Mouse (Mus musculus): ENCODE data around the gene Slc22a1.
"Not testable (repeated sequence)": the region's sequence is repeated elsewhere in the genome, so short reads cannot be mapped to it uniquely, and the experiment has no call there.

The Slc22a1 gene

GRCm38 (mm10) chr17:12684928-12685624 is 9.4 kb upstream of the Slc22a1 start:
- no peak for DNase-seq (ENCODE audit: low read depth, low spot score)

DNA sequence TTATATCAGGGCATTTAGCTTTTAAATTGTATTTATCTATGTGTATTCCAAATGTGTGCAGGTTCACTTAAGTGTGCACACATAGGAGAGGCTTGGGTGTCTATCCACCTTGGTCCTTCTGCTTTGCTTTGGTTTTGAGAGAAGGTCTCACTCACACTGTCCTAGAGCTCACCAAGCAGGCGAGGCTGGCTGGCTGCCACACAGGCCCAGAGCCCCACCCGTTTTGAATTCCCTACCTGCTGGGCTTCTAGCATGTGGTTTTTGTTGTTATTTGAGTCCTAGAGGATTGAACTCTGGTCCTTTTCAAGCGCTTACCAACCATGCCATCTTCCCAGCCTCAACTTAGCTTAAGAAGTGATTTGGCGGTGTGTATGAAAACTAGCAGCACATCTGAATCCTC is 8.8 kb upstream of the Slc22a1 start:
- DNase-seq (ENCODE audit: low read depth, low spot score) = no peak

DNA sequence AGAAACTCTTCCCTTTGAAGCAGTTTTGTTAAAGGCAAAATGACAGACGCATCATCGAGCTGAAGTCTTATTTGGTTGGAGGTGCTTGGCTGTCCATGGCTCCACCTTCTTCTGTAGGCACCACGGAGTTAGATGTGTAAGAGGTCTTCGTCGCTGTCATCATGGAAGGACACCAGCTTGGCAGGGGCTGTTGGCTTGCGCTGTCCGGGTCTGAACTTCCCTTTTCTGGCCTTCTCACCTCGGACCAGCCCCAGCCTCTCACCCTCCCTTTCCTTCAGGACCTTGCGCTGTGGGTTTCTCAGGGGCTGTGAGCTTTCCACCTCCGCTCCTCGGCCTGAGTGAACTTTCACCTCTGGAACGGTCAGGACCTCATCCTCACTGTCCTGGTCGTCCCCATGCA is 8.0 kb upstream of the Slc22a1 start:
- no peak for DNase-seq (ENCODE audit: low read depth, low spot score)

- no peak for DNase-seq (ENCODE audit: low read depth, low spot score)
Measured at GRCm38 (mm10) chr17:12678261-12678660, 2.6 kb upstream of the Slc22a1 start.

DNA sequence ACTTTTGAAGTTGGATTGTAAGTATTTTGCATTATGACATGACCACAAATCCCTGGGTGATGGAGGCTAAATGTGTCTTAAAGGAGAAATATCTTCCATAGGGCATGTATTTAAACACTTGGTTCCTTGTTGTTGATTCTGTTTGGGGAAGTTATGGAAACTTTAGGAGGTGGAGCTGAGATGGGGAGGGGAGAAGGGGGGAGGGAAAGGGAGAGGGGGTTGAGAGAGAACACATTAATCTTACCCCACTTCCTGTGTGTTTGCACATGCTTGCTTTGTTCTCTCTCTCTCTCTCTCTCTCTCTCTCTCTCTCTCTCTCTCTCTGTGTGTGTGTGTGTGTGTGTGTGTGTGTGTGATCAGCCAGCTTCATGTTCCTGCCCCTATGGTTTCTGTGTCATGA is 1.5 kb upstream of the Slc22a1 start:
- DNase-seq (ENCODE audit: low read depth, low spot score) = no peak

DNA sequence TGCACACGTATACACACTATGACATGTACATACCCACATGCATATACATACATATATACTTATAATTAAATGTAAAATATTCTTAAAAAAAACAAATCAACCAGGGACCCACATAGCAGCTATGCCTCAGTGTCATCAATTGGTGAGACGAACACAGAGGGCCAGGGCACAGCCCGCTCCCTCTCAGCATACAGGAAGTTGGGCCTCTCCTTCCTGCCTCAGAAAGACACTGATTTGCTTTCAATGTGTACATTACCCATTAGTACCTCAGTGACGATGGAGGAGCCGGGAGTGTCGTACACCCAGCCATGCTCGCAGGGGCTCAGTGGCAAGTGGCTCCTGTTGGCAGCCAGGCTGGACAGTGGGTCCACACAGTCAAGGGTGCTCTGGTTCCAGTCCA is 649 bp downstream of the Slc22a1 start:
- not testable (repeated sequence) for DNase-seq (ENCODE audit: low read depth, low spot score)

DNA sequence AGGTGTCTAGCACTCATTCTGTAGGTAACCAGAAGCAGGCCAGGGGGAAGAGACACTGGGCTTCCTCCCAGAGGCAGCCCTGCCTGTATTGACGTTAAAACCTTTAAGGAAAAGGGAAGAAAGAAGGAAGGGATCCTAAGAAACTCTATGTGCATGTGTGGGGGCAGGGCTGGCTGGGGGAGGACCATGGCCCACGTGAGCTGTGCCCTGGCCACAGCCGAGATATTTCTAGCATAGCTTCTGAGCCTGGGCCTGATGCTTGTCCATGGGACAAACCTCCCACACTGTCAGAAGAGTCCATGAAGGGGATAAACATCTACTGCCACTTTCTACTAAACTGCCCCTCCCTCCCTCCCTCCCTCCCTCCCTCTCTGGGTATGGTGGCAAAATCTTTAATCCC is 1.8 kb downstream of the Slc22a1 start:
- no peak for DNase-seq (ENCODE audit: low read depth, low spot score)

- DNase-seq (ENCODE audit: low read depth, low spot score) = no peak
Measured at GRCm38 (mm10) chr17:12672285-12672790, 3.3 kb downstream of the Slc22a1 start.

GRCm38 (mm10) chr17:12671029-12671605 is 4.5 kb downstream of the Slc22a1 start:
- no peak for DNase-seq (ENCODE audit: low read depth, low spot score)

- no peak for DNase-seq (ENCODE audit: low read depth, low spot score)
Measured at GRCm38 (mm10) chr17:12669363-12669679, 6.3 kb downstream of the Slc22a1 start.

GRCm38 (mm10) chr17:12668478-12669362 is 6.9 kb downstream of the Slc22a1 start:
- DNase-seq (ENCODE audit: low read depth, low spot score) = no peak

DNA sequence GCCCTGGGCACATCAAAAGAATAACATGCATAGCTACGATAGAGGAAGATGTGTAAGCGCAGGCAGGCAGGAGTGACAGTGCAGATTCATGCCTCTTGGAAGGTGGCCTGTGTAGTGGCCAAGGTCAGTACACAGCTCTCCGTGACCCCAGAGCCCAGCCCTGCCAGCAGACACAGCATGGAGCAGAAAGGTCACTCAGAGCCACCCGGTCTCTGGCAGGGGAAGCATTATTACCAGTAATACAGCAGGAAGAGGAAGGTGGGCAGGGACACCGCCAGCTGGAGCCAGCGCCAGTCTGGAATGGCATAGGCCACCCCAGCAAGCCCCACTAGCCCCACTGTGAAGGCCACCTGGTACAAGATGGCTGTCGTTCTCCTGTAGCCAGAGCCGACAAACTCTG is 11.5 kb downstream of the Slc22a1 start:
- no peak for DNase-seq (ENCODE audit: low read depth, low spot score)

DNA sequence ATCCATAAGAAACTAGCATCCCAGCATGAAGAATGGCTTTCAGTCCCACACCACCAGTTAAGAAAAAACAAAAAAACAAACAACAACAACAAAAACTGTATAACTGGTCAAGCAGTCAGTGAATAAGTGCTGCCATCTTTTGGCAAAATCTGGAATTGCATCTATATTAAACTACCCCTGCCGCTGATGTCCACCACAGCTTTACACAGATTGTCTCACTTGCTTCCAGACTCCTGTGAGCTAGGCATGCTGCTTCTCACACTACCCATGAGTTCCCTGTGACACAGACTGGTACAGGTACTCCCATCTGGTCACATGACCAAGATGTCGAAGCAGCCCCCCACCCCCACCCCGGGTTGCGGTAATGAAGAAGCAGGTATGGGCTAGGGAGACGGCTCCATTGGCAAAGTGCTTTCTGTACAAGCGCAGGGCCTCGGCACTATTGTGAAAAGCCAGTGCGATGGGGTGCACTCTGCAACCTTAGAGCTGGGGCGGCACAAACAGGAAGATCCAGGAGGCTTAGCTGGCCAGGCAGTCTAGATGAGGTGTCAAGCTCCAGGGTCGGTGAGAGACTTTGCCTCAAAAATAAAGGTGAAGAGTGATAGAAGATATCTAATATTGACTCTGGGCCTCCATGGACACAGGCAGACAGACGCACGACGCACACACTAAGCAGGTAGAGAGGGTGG is 14.9 kb downstream of the Slc22a1 start:
- peak; percentile 44 for DNase-seq (ENCODE audit: low read depth, low spot score)

DNA sequence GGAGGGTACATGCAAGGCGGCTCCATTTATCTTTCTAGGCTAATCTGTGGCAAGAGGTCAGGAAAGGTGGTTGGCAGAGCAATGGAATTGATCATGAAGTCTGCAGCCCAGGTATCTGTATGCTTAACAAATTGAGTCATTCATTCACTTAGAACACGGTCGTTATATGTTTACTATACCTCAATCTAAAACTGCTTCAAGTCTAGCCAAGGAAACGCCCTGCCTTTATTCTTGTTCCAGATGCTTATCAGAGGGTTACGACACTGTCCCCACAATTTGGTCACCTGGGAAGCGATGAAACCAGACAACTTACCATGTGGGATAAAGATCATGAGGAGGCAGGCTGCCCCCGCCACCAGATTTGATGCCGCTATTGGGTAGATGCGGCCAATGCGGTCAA is 16.4 kb downstream of the Slc22a1 start:
- DNase-seq (ENCODE audit: low read depth, low spot score) = no peak

- no peak for DNase-seq (ENCODE audit: low read depth, low spot score)
Measured at GRCm38 (mm10) chr17:12658784-12659183, 16.8 kb downstream of the Slc22a1 start.

DNA sequence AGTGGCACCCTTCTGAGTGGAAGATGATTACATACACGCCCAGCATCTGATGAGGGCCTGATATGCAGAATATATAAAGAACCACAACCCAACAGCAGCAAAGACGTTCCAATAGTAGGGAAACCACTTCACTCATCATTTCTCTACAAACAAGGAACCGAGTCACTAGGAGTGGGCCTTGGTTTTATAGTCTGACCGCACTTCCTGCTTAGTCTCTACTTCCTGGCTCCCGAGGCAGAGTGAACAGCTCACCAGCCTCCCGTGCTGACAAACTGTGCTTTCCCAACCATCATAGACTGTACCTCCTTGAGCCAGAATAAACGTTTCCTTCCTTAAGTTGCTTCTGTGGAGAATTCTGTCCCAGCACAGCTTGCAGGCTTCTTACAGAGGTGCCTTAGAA is 19.8 kb downstream of the Slc22a1 start:
- no peak for DNase-seq (ENCODE audit: low read depth, low spot score)

DNA sequence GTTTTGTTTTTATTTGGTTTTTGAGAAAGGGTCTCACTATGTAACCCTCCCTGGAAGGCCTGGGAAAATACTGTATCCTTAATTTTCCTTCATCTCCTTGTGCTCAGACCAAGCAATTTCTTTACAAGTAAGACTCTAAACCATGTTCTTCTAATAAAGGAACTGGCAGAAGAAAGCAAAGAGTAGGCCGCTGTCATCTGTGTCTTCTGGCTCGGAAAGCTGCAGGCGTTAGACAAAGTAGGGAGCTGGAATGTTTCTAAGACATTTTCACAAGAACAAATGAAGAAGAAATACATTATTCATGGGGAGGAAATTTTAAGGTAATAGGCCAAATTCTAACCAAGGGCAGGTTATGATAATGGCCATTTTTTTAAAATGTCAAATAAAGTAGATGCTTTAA is 21.6 kb downstream of the Slc22a1 start:
- DNase-seq (ENCODE audit: low read depth, low spot score) = no peak

GRCm38 (mm10) chr17:12652604-12653003 is 23.0 kb downstream of the Slc22a1 start:
- DNase-seq (ENCODE audit: low read depth, low spot score) = no peak

GRCm38 (mm10) chr17:12645461-12645860 is 30.2 kb downstream of the Slc22a1 start:
- no peak for DNase-seq (ENCODE audit: low read depth, low spot score)

GRCm38 (mm10) chr17:12641087-12641486 is 34.5 kb downstream of the Slc22a1 start:
- DNase-seq (ENCODE audit: low read depth, low spot score) = no peak

DNA sequence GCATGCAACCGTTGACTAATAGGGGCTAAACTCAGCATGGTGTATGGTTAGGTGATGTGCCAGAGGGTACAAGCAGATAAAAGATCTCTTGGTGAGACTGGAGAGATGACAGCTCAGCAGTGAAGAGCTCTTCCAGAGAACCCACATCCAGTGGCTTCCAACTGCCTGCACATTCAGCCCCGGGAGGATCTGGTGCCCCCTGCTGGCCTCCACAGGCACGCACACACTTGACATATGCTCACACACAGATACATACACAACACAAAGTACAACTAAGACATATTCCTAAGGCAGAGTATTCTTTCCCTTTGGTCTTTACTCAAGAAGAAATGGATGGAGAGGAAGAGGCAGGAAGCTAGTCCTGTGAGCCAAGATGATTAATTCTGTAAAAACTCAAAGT is 36.0 kb downstream of the Slc22a1 start:
- DNase-seq (ENCODE audit: low read depth, low spot score) = no peak

DNA sequence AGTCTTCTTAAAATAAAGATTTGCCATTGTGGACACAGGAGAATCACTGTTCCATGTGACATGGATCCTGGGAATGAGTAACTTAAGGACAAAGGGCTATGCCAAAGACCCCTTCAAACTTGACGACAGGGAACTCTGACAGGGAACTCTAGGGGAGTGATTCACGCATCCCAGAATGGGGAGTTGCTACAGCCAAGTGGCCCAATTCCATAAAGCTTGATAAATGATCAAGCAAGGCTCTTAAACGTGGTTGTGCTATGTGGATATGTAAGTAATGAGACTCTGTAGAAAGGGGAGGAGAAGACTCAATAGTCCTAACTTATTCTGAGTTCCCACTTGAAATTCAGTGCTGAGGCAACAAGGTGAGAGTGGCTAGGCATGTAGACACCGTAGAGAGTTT is 40.8 kb downstream of the Slc22a1 start:
- no peak for DNase-seq (ENCODE audit: low read depth, low spot score)
